Mouse (Mus musculus): ENCODE measurements around the gene Tnfrsf22. TPM values are rescaled to one million over a fixed set of nuclear protein-coding genes. Genes with fewer than 3 reads are reported as not detected.
A peak's percentile ranks its signal among the peaks of the same experiment; 100 is the strongest.
"Not testable (repeated sequence)": the region's sequence is repeated elsewhere in the genome, so short reads cannot be mapped to it uniquely, and the experiment has no call there.

Tnfrsf22 gene
- polyA plus RNA-seq, 1 experiment from 2014 or later: 9.5 TPM

DNA sequence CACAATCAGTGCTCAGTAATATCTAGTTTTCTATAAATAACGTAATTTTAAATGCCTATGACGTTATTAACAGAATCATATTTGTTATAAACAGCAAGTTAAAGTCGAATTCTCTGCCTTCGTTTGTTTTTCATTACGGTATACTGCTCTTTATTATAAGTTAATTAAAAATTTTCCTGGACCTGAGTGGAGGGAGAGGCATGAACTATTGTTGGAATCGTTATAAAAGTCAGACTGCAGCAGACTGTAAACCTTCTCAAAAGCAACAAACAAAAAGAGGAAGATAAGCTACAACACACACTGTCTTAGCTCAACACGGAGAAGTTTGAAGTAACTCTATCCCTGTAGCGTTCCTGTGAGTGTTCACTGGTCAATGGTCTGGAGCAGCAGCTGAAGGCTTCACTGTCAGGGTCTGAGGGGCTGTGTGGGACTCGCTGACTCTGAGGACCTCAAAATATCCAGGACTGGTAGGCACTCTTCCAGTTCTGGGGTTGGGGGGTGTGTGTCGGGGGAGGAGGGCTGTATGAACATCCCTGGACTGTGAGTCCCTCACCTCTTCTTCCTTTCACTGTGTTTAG lies 397 bp upstream of the Tnfrsf22 start:
- not testable (repeated sequence) for ATAC-seq (ENCODE audit: low FRiP score)
- 50% methylated on average over 10 of the region's 10 CpGs for WGBS

GRCm38 (mm10) chr7:143643949-143644348 lies 5.5 kb downstream of the Tnfrsf22 start:
- not testable (repeated sequence) for H3K4me1 ChIP-seq (ENCODE audit: control insufficient read depth, insufficient read depth, low read length); DNase-seq (ENCODE audit: low spot score, missing footprints); H3K9me3 ChIP-seq (ENCODE audit: control insufficient read depth, low read length); H3K4me2 ChIP-seq; H3K9ac ChIP-seq (ENCODE audit: low read length); H3K27me3 ChIP-seq (ENCODE audit: control insufficient read depth, insufficient read depth, low read length); H3K27ac ChIP-seq (ENCODE audit: low read depth, low read length); ATAC-seq (ENCODE audit: low FRiP score); H3K4me3 ChIP-seq (ENCODE audit: low read depth, low read length); H3K36me3 ChIP-seq (ENCODE audit: control insufficient read depth, insufficient read depth, low read length)
- WGBS: 93% methylated on average over 2 of the region's 2 CpGs

More for the DNA sequence above, 397 bp upstream of the Tnfrsf22 start:
- not testable (repeated sequence) for H3K36me3 ChIP-seq (ENCODE audit: control insufficient read depth, insufficient read depth, low read length); H3K27me3 ChIP-seq (ENCODE audit: control insufficient read depth, insufficient read depth, low read length); H3K27ac ChIP-seq (ENCODE audit: low read depth, low read length); H3K9ac ChIP-seq (ENCODE audit: low read length); H3K4me1 ChIP-seq (ENCODE audit: control insufficient read depth, insufficient read depth, low read length); H3K9me3 ChIP-seq (ENCODE audit: control insufficient read depth, low read length); DNase-seq (ENCODE audit: low spot score, missing footprints)
- H3K4me2 ChIP-seq: peak overlapping the region; percentile 75; the same call in 1 of the 2 replicates
- peak overlapping the region; percentile 64; the same call in 1 of the 2 replicates for H3K4me3 ChIP-seq (ENCODE audit: low read depth, low read length)

GRCm38 (mm10) chr7:143636674-143637073 lies 12.8 kb downstream of the Tnfrsf22 start:
- H3K9ac ChIP-seq (ENCODE audit: low read length): no peak overlapping the region
- H3K4me2 ChIP-seq: no peak overlapping the region
- ATAC-seq (ENCODE audit: low FRiP score): no peak
- no peaks in the 10 kb centered on the region for H3K4me1 ChIP-seq (ENCODE audit: control insufficient read depth, insufficient read depth, low read length)
- H3K27ac ChIP-seq (ENCODE audit: low read depth, low read length): no peak overlapping the region
- no peak for DNase-seq (ENCODE audit: low spot score, missing footprints)
- no peaks in the 10 kb centered on the region for H3K9me3 ChIP-seq (ENCODE audit: control insufficient read depth, low read length)
- no peaks in the 10 kb centered on the region for H3K36me3 ChIP-seq (ENCODE audit: control insufficient read depth, insufficient read depth, low read length)
- no peak overlapping the region for H3K4me3 ChIP-seq (ENCODE audit: low read depth, low read length)
- 87% methylated on average over 1 of the region's 1 CpGs for WGBS
- H3K27me3 ChIP-seq (ENCODE audit: control insufficient read depth, insufficient read depth, low read length): no peaks in the 10 kb centered on the region

DNA sequence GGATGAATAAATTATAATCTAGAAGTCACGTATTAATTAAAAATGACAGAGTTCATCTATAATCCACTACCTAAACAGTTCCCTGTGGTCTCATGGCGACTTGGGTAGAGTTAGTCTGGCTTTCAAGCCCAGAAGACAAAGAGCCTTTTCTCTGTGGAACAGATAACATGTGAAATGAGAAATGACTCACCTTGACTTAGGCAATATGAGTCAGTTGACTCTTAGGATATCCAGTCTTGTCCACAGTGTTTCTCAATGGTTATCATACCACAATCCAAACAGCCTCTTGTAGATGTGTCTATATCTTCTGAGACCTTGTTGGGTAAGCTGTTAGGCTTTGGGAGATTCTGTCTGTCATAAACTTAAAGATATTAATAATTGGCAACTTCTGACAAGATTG lies 18.0 kb downstream of the Tnfrsf22 start:
- ATAC-seq (ENCODE audit: low FRiP score): no peak
- H3K4me1 ChIP-seq (ENCODE audit: control insufficient read depth, insufficient read depth, low read length): no peaks in the 10 kb centered on the region

GRCm38 (mm10) chr7:143629501-143629900 lies 20.0 kb downstream of the Tnfrsf22 start:
- Histone ChIP-seq H3K4me1 (ENCODE audit: control insufficient read depth, insufficient read depth, low read length) (no peaks in the 10 kb centered on the region), H3K27me3 (ENCODE audit: control insufficient read depth, insufficient read depth, low read length) (no peaks in the 10 kb centered on the region), H3K4me3 (ENCODE audit: low read depth, low read length) (no peak overlapping the region), H3K9ac (ENCODE audit: low read length) (no peak overlapping the region), H3K9me3 (ENCODE audit: control insufficient read depth, low read length) (no peaks in the 10 kb centered on the region), H3K27ac (ENCODE audit: low read depth, low read length) (no peak overlapping the region), H3K4me2 (no peak overlapping the region), H3K36me3 (ENCODE audit: control insufficient read depth, insufficient read depth, low read length) (no peaks in the 10 kb centered on the region)
- WGBS: 59% methylated on average over 1 of the region's 1 CpGs
- ATAC-seq (ENCODE audit: low FRiP score) (no peak), DNase-seq (ENCODE audit: low spot score, missing footprints) (no peak)

More for the DNA sequence above, 18.0 kb downstream of the Tnfrsf22 start:
- H3K4me2 ChIP-seq: no peak overlapping the region
- H3K36me3 ChIP-seq (ENCODE audit: control insufficient read depth, insufficient read depth, low read length): no peaks in the 10 kb centered on the region
- DNase-seq (ENCODE audit: low spot score, missing footprints): no peak
- no peak overlapping the region for H3K27ac ChIP-seq (ENCODE audit: low read depth, low read length)
- H3K27me3 ChIP-seq (ENCODE audit: control insufficient read depth, insufficient read depth, low read length): no peaks in the 10 kb centered on the region
- no peak overlapping the region for H3K9ac ChIP-seq (ENCODE audit: low read length)
- no peak overlapping the region for H3K4me3 ChIP-seq (ENCODE audit: low read depth, low read length)
- H3K9me3 ChIP-seq (ENCODE audit: control insufficient read depth, low read length): no peaks in the 10 kb centered on the region
- 71% methylated on average over 2 of the region's 2 CpGs for WGBS

DNA sequence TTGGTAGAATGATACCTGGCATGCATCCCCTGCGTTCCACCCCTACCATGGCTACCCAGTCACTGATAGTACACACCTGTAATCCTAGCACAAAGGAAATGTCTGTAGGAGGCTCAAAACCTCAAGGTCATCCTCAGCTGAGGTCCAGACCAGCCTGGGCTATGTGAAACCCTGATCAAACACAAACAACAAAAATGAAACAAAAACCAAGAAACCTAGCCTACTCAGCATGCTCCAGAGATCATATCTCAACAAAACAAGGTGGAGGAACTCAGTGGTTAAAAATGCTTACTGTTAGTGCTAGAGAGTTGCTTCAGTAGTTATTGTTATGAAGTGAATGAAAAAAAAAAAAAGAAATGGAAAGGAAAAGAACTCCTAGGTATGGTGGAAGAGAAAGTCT lies 20.9 kb downstream of the Tnfrsf22 start, which contains the start of gene Tnfrsf26:
TSS of gene Tnfrsf26 (minus strand) at position 183 of the 400 bp plus-strand sequence.
- no peaks in the 10 kb centered on the region for H3K4me1 ChIP-seq (ENCODE audit: control insufficient read depth, insufficient read depth, low read length)
- H3K27ac ChIP-seq (ENCODE audit: low read depth, low read length): no peak within 1 kb of the TSS
- ATAC-seq (ENCODE audit: low FRiP score) (no peak), DNase-seq (ENCODE audit: low spot score, missing footprints) (no peak)
- no peak within 1 kb of the TSS for H3K4me2 ChIP-seq
- H3K9ac ChIP-seq (ENCODE audit: low read length): no peak within 1 kb of the TSS
- no peaks in the 10 kb centered on the region for H3K36me3 ChIP-seq (ENCODE audit: control insufficient read depth, insufficient read depth, low read length)
- no peak within 1 kb of the TSS for H3K4me3 ChIP-seq (ENCODE audit: low read depth, low read length)
- no peaks in the 10 kb centered on the region for H3K9me3 ChIP-seq (ENCODE audit: control insufficient read depth, low read length)
- WGBS: 100% methylated on average over 1 of the region's 1 CpGs
- H3K27me3 ChIP-seq (ENCODE audit: control insufficient read depth, insufficient read depth, low read length): no peaks in the 10 kb centered on the region

DNA sequence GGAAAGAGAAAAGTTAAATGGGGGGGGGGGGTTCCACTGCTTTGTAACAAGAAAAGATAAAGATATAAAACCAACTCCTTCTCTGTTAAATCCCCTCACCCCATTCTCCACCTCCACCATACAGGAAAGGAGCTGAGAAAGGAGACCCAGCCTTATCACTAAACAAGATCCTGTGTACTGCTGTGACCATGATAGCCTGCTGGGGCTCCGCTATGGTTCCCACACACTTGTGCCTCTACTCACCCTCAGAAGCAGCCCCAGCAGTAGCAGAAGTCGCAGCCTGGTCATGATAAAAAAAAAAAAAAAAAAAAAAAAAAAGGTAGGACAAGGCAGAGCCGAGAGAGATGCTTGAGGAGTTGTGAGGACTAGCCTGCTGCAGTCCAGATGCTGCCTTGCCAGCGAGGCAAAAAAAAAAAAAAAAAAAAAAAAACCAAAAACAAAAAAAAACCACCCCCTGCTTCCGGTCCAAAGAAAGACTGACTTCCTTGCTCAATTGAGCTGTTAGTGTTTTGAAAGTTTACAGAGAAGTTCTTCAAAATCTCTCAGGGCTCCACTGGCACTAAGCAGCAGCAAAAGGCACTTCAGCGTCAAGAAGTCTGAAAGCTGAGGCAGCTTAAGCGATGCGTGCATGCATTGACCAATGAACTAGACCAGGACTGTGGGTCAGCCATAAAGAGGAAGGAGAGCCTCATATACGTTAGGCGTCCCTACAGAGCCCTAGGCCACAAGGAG lies 21.7 kb downstream of the Tnfrsf22 start:
- Histone ChIP-seq H3K27me3 (ENCODE audit: control insufficient read depth, insufficient read depth, low read length) (no peaks in the 10 kb centered on the region), H3K4me1 (ENCODE audit: control insufficient read depth, insufficient read depth, low read length) (no peaks in the 10 kb centered on the region), H3K4me2 (no peak overlapping the region), H3K9ac (ENCODE audit: low read length) (no peak overlapping the region), H3K9me3 (ENCODE audit: control insufficient read depth, low read length) (no peaks in the 10 kb centered on the region), H3K4me3 (ENCODE audit: low read depth, low read length) (no peak overlapping the region), H3K27ac (ENCODE audit: low read depth, low read length) (no peak overlapping the region), H3K36me3 (ENCODE audit: control insufficient read depth, insufficient read depth, low read length) (no peaks in the 10 kb centered on the region)
- 63% methylated on average over 10 of the region's 10 CpGs for WGBS
- DNase-seq (ENCODE audit: low spot score, missing footprints): no peak
- no peak for ATAC-seq (ENCODE audit: low FRiP score)

DNA sequence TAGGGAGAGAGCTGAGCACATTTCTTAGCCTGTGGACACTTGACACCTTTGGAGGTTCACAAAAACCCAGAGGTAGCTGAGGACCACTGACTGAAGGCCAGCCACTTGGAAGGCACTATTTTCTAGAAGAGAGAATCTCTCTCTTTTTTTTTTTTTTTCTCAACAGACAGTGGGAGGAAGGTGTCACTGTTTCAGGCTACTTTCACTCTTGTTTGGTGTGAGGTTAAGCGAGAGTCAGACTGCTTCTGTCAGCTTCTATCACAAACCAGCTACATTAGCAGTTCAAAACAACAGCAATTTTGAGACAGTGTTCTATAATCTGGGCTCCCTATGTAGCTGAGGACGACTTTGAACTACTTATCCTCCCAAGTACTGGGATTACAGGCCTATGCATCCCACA lies 23.3 kb downstream of the Tnfrsf22 start:
- no peak for ATAC-seq (ENCODE audit: low FRiP score)
- WGBS: 68% methylated on average over 2 of the region's 2 CpGs

GRCm38 (mm10) chr7:143625151-143625550 lies 24.3 kb downstream of the Tnfrsf22 start:
- Histone ChIP-seq H3K9me3 (ENCODE audit: control insufficient read depth, low read length) (no peaks in the 10 kb centered on the region), H3K9ac (ENCODE audit: low read length) (no peak overlapping the region), H3K4me1 (ENCODE audit: control insufficient read depth, insufficient read depth, low read length) (no peaks in the 10 kb centered on the region), H3K36me3 (ENCODE audit: control insufficient read depth, insufficient read depth, low read length) (no peaks in the 10 kb centered on the region), H3K4me3 (ENCODE audit: low read depth, low read length) (no peak overlapping the region), H3K27me3 (ENCODE audit: control insufficient read depth, insufficient read depth, low read length) (no peaks in the 10 kb centered on the region), H3K27ac (ENCODE audit: low read depth, low read length) (no peak overlapping the region), H3K4me2 (no peak overlapping the region)
- no peak for ATAC-seq (ENCODE audit: low FRiP score)
- DNase-seq (ENCODE audit: low spot score, missing footprints): no peak
- 70% methylated on average over 5 of the region's 5 CpGs for WGBS

More for the DNA sequence above, 23.3 kb downstream of the Tnfrsf22 start:
- H3K36me3 ChIP-seq (ENCODE audit: control insufficient read depth, insufficient read depth, low read length): no peaks in the 10 kb centered on the region
- DNase-seq (ENCODE audit: low spot score, missing footprints): no peak
- no peak overlapping the region for H3K9ac ChIP-seq (ENCODE audit: low read length)
- no peak overlapping the region for H3K4me3 ChIP-seq (ENCODE audit: low read depth, low read length)
- H3K27me3 ChIP-seq (ENCODE audit: control insufficient read depth, insufficient read depth, low read length): no peaks in the 10 kb centered on the region
- no peak overlapping the region for H3K4me2 ChIP-seq
- no peaks in the 10 kb centered on the region for H3K9me3 ChIP-seq (ENCODE audit: control insufficient read depth, low read length)
- H3K4me1 ChIP-seq (ENCODE audit: control insufficient read depth, insufficient read depth, low read length): no peaks in the 10 kb centered on the region
- H3K27ac ChIP-seq (ENCODE audit: low read depth, low read length): no peak overlapping the region

All from midbrain, embryonic 11.5 days (tissue).